Mouse (Mus musculus): Measurements from ENCODE around the gene Optn.
"Not testable (repeated sequence)": the region's sequence is repeated elsewhere in the genome, so short reads cannot be mapped to it uniquely, and the experiment has no call there.

The Optn gene

GRCm38 (mm10) chr2:5063299-5064205 lies at the start of gene Optn:
Gene Optn (minus strand): TSS chr2:5064051.
- DNase-seq (ENCODE audit: low spot score in 2 of 2), result peak; percentile 52 to 71

DNA sequence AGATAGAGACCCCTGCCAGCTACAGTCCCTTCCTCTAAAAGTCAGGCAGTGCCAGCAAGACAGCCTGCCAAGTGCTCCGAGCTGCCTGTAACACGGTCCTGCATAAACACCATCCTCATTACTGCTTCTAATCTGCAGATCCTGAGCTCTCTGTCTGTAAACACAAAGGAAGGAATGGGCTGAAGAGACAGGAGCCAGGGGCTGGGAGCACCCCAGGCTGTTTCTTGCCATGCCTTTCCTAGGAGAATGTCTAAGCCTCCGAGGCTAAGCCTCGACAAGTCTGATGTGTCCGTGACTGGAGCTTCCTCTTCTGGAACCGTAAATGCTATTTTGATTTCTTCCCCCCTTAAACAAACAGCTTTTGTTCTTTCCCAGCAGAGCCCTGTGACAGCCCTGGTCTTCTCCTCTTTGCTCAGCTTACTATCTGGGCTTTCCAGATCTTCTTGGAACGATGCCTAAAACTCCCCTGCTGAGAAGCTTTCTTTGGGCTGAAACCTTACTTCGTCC lies 49.0 kb upstream of the Optn start:
- no peak for DNase-seq (ENCODE audit: low spot score in 2 of 2)

GRCm38 (mm10) chr2:5102891-5103290 lies 39.0 kb upstream of the Optn start:
- no peak for DNase-seq (ENCODE audit: low spot score in 2 of 2)

GRCm38 (mm10) chr2:5101743-5102245 lies 37.9 kb upstream of the Optn start:
- DNase-seq (ENCODE audit: low spot score in 2 of 2), result no peak

DNA sequence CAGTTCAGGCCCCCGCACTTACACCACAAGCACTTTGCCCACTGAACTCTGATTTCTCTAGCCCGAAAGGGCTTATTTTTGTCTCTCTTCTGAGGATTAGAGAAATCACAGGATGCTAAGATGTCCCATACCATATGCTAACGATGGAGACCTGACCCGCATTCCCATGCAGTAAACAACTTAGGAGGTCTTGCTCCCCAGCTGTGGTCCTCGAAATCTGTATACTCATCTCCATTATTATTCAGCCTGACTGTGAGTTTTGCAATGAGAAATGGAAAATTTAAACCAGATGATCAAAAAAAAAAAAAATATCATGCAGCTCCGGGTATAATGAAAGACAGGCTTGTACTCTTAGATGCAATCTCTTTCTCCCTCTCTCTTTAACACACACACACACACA lies 35.3 kb upstream of the Optn start:
- no peak for DNase-seq (ENCODE audit: low spot score in 2 of 2)

- no peak for DNase-seq (ENCODE audit: low spot score in 2 of 2)
Observed at GRCm38 (mm10) chr2:5097786-5098445, 34.1 kb upstream of the Optn start.

GRCm38 (mm10) chr2:5095316-5095715 lies 31.5 kb upstream of the Optn start:
- no peak for DNase-seq (ENCODE audit: low spot score in 2 of 2)

GRCm38 (mm10) chr2:5094876-5095275 lies 31.0 kb upstream of the Optn start:
- DNase-seq (ENCODE audit: low spot score in 2 of 2), result no peak

DNA sequence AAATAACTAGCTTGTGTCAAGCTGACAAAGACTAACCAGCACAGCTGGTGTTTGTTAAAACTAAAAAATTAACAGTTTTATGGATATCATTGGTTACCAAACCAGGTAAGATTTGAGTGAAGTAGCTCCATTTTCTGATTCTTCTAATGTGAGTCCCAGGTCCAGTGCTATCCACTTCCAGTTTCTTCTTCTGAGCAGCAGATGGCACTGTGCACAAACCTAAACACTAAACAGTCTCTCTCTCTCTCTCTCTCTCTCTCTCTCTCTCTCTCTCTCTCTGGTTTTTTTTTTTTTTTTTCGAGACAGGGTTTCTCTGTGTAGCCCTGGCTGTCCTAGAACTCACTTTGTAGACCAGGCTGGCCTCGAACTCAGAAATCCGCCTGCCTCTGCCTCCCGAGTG lies 26.5 kb upstream of the Optn start:
- DNase-seq (ENCODE audit: low spot score in 2 of 2), result not testable (repeated sequence)

DNA sequence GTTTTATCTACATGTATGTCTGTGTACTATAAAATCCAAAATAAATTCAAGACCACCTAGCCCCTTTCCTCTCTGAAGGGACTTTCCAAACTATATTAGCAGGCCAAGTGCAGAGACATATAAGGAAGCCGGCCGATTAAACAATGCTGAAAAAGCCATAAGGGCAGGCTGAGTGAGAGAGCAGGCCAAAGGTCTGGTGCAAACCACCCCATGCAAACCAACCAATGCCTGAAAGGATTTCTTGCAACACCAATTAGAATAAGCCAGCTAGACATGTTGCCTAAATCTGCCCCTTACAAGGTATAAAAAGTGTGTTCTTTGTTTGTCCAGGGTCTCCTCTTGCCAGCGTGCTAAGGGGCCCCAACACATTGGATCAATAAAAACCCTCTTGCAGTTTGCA lies 23.8 kb upstream of the Optn start:
- no peak for DNase-seq (ENCODE audit: low spot score in 2 of 2)

- DNase-seq (ENCODE audit: low spot score in 2 of 2), result no peak
Observed at GRCm38 (mm10) chr2:5083739-5084138, 19.9 kb upstream of the Optn start.

DNA sequence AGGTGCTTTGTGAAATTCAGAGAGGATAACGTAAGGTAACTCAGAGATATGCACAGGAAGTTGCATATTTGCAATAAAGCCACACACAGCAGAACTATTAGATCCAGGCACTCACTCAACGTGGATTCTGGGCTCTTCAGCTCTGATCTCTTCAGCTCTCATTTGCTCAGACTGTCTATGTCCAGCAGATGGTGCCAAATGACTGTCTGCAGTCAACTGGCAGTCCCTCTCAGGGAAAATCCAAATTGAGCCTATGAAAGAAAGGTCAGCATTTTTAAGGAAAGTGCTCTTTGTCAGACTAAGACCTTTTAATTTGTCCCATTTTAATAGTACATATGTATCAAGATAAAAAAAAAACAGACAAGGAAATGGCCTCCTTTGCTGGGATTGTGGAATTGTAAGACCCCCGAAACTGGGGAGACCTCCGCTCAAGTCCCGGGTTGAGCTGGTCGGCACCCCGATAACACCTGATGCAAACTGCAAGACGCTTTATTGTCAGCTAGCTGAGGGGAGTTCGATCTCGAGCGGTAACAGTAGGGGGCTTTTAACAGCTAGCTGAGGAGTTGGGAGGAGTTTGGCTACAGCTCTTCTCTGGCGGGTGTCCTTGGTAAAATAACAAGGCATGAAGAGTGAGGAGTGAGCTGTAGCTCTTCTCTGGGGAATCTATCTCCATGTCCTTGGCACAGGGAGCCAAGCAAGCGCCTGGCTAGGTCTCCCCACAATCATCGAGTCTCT lies 16.4 kb upstream of the Optn start:
- DNase-seq (ENCODE audit: low spot score in 2 of 2), result no peak

DNA sequence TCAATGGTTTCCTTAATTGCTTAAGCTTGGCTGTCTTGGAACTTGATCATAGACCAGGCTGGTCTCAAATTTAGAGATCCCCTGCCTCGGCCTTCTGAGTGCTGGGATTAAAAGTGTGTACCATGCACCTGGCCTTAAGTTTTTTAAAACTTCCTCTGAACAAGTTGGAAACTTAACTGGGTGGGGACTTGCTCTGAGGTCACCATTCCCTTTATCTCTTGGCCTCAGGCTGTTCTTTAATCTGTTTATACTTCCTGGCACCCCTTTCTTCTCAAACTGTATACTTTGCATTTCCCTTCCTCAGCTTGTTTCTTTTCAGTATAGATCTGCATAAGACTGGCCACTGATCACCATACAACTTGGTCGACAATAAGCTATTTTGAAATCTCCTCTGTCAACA lies 14.1 kb upstream of the Optn start:
- no peak for DNase-seq (ENCODE audit: low spot score in 2 of 2)

GRCm38 (mm10) chr2:5077490-5077889 lies 13.6 kb upstream of the Optn start:
- no peak for DNase-seq (ENCODE audit: low spot score in 2 of 2)

DNA sequence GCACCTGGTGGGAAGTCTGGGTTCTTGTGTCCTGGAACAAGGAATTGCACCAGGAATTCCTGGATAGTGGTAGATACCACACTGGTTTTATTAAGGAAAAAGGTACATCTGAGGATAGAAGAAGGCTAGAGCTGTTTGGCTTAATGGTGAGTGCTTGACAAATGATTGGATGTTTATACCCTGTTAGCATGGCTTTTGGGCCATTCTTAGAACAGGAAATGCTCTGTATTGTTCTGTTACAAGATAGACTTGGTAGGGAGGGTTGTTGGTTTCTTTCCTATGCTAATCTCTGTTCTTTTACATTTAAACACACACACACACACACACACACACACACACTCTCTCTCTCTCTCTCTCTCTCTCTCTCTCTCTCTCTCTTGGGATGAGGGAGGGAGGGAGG lies 12.0 kb upstream of the Optn start:
- no peak for DNase-seq (ENCODE audit: low spot score in 2 of 2)

GRCm38 (mm10) chr2:5075432-5075831 lies 11.6 kb upstream of the Optn start:
- DNase-seq (ENCODE audit: low spot score in 2 of 2), result no peak

- DNase-seq (ENCODE audit: low spot score in 2 of 2), result no peak
Observed at GRCm38 (mm10) chr2:5073785-5074184, 9.9 kb upstream of the Optn start.

DNA sequence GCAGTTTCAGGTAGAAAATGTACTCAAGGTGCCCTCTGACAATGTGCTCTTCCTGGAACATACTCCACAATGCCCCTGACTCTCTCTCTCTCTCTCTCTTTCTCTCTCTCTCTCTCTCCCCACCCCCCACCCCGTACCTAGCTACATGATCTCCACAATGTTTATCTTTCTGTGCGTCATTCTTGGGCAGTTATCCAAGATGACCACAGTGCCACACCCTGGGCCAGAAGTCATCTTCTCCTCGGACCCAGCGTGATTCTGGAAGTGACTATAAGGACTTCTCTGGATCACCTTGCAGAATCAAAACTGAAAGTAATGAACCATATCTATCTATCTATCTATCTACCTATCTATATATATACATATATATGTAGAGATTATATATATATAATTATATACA lies 4.1 kb upstream of the Optn start:
- no peak for DNase-seq (ENCODE audit: low spot score in 2 of 2)

DNA sequence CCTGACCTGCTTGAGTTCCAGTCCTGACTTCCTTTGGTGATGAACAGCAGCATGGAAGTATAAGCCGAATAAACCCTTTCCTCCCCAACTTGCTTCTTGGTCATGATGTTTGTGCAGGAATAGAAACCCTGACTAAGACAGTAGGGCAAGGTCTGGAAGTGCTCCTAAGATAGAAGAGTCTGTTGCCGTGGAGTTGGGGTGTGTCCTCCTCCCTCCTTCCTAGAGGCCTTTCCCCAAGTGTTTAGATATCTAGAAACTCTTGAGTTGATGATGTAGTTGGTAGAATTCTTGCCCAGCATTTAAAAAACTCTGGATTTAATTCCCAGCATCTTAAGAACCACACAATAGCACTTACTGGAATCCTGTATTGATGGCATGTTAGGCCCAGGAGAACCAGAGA lies 3.4 kb upstream of the Optn start:
- not testable (repeated sequence) for DNase-seq (ENCODE audit: low spot score in 2 of 2)

DNA sequence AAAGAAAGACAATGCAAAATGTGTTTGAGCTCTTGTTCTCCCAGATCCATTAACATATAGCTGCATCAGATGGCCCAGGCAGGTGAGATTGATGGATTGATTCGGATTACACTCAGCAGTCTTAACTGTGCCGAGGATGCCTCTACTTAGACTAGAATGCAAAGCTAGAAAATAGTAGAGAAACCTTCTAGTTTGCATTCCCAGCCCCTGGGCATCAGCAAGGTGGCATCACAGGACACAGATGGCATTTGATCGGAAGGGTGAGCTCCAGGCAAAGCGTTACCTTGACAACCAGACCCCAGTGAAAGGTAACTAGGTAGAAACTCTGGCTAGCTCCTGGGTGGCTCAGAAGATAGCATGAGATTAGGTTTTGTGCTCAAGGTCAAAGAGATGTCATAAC lies 396 bp upstream of the Optn start:
- DNase-seq (ENCODE audit: low spot score in 2 of 2), result no peak

GRCm38 (mm10) chr2:5062496-5063298 lies 1.2 kb downstream of the Optn start:
- no peak for DNase-seq (ENCODE audit: low spot score in 2 of 2)
